Mouse (Mus musculus) small intestine, adult 2 months (tissue): ENCODE measurements around the gene Wbp2nl. TPM values are rescaled to one million over a fixed set of nuclear protein-coding genes. Genes with fewer than 3 reads are reported as not detected.

Source experiments
- H3K27ac ChIP-seq: fragments of 200-500 bp; 2 replicates; pipeline ENCODE4 v1.5.1; 2012; ENCODE audit warnings: low read depth, low read length, control low read depth, inconsistent platforms; ENCODE audit not compliant: insufficient read depth
- H3K27me3 ChIP-seq: fragments of 200-500 bp; 2 replicates; pipeline ENCODE4 v1.6.1; 2012; ENCODE audit warnings: mild to moderate bottlenecking, moderate library complexity, low read length, inconsistent platforms; ENCODE audit not compliant: control insufficient read depth, insufficient read depth
- H3K36me3 ChIP-seq: fragments of 200-500 bp; 2 replicates; pipeline ENCODE4 v1.6.1; 2012; ENCODE audit warnings: mild to moderate bottlenecking, low read length, control low read depth, inconsistent platforms; ENCODE audit not compliant: control insufficient read depth, insufficient read depth
- H3K4me1 ChIP-seq: fragments of 200-500 bp; 2 replicates; pipeline ENCODE4 v1.6.1; 2012; ENCODE audit warnings: low read length, inconsistent platforms, mixed read lengths; ENCODE audit not compliant: control insufficient read depth, insufficient read depth, insufficient read length
- H3K4me3 ChIP-seq: fragments of 200-500 bp; 2 replicates; pipeline ENCODE4 v1.5.1; 2012; ENCODE audit warnings: low read depth, mild to moderate bottlenecking, control low read depth, inconsistent platforms, low read length, moderate library complexity
- CTCF ChIP-seq: fragments of 200-500 bp; IDR thresholded peaks from 2 replicates; pipeline ENCODE4 v1.5.1; 2012; ENCODE audit warnings: low read depth, mild to moderate bottlenecking, control low read depth, inconsistent platforms, low read length, moderate library complexity, mixed read lengths; ENCODE audit not compliant: insufficient replicate concordance, insufficient read length; ENCODE audit errors: extremely low read depth
- POLR2A ChIP-seq: fragments of 200-500 bp; IDR thresholded peaks from 2 replicates; pipeline ENCODE4 v1.6.1; 2012; ENCODE audit warnings: low read depth, mild to moderate bottlenecking, control low read depth, inconsistent platforms, low read length, moderate library complexity
- WGBS: fragments of 180-500 bp; shearing (Covaris S2); methylation state at CpG from one replicate; pipeline ENCODE4 v1.1.7; 2018; 5-methylcytosine and 5-hydroxymethylcytosine counted together
- polyA plus RNA-seq: library from polyadenylated mRNA; depleted of rRNA; stranded (reverse); fragments of >200 nt; gene quantifications from 2 replicates; pipeline ENCODE4 v1.2.3, GENCODE M21; 2012; rRNA removed

The Wbp2nl gene
- not detected in 2 replicates for polyA plus RNA-seq

- TF ChIP-seq POLR2A (no peak), CTCF (no peak)
- Histone ChIP-seq H3K4me1 (no peaks in the 10 kb centered on the region), H3K36me3 (no peaks in the 10 kb centered on the region), H3K4me3 (no peak within 1 kb of the TSS), H3K27ac (no peak within 1 kb of the TSS), H3K27me3 (peaks cover 4% of the 10 kb centered on the region; the same call in 1 of the 2 replicates)
- WGBS = 56% methylated on average over 39 of the region's 39 CpGs
Observed at GRCm38 (mm10) chr15:82298764-82299561, at the start of gene Wbp2nl. Gene Wbp2nl (plus strand): TSS chr15:82298954.

GRCm38 (mm10) chr15:82251579-82251978 is 47.2 kb upstream of the Wbp2nl start:
- Histone ChIP-seq H3K36me3 (no peaks in the 10 kb centered on the region), H3K4me1 (peaks cover 3% of the 10 kb centered on the region; the same call in 1 of the 2 replicates), H3K27me3 (no peaks in the 10 kb centered on the region), H3K4me3 (no peak overlapping the region), H3K27ac (no peak overlapping the region)
- WGBS = 94% methylated on average over 3 of the region's 3 CpGs
- no peak for TF ChIP-seq CTCF
- no peak for TF ChIP-seq POLR2A

GRCm38 (mm10) chr15:82252097-82252496 is 46.7 kb upstream of the Wbp2nl start, which contains the start of gene 1500009C09Rik:
Gene 1500009C09Rik (plus strand): TSS chr15:82252397.
- peaks cover 3% of the 10 kb centered on the region; the same call in 1 of the 2 replicates for H3K4me1 ChIP-seq
- 60% methylated on average over 6 of the region's 6 CpGs for WGBS
- H3K36me3 ChIP-seq = no peaks in the 10 kb centered on the region
- H3K27me3 ChIP-seq = no peaks in the 10 kb centered on the region
- TF ChIP-seq CTCF = no peak
- no peak for TF ChIP-seq POLR2A
- no peak within 1 kb of the TSS for H3K27ac ChIP-seq
- H3K4me3 ChIP-seq = no peak within 1 kb of the TSS

GRCm38 (mm10) chr15:82255248-82255647 is 43.5 kb upstream of the Wbp2nl start:
- WGBS = 43% methylated on average over 4 of the region's 4 CpGs
- H3K27me3 ChIP-seq = no peaks in the 10 kb centered on the region
- H3K27ac ChIP-seq = no peak overlapping the region
- no peak overlapping the region for H3K4me3 ChIP-seq
- H3K36me3 ChIP-seq = no peaks in the 10 kb centered on the region
- no peak for TF ChIP-seq CTCF
- no peaks in the 10 kb centered on the region; the same call in 1 of the 2 replicates for H3K4me1 ChIP-seq

GRCm38 (mm10) chr15:82255944-82256383 is 42.8 kb upstream of the Wbp2nl start:
- Histone ChIP-seq H3K27me3 (no peaks in the 10 kb centered on the region), H3K4me1 (no peaks in the 10 kb centered on the region), H3K4me3 (no peak overlapping the region), H3K27ac (no peak overlapping the region), H3K36me3 (no peaks in the 10 kb centered on the region)
- TF ChIP-seq CTCF (no peak), POLR2A (no peak)
- WGBS = 37% methylated on average over 10 of the region's 10 CpGs

- TF ChIP-seq POLR2A (no peak), CTCF (peak; percentile 86)
- Histone ChIP-seq H3K36me3 (no peaks in the 10 kb centered on the region), H3K27ac (no peak overlapping the region), H3K4me3 (no peak overlapping the region), H3K4me1 (no peaks in the 10 kb centered on the region), H3K27me3 (no peaks in the 10 kb centered on the region)
- 13% methylated on average over 16 of the region's 16 CpGs for WGBS
Observed at GRCm38 (mm10) chr15:82259510-82259909, 39.2 kb upstream of the Wbp2nl start.

- no peaks in the 10 kb centered on the region for H3K36me3 ChIP-seq
- H3K27me3 ChIP-seq = no peaks in the 10 kb centered on the region
- TF ChIP-seq CTCF (peak; percentile 90; the same call in 1 of the 2 replicates), POLR2A (no peak)
- H3K4me3 ChIP-seq = no peak overlapping the region
- WGBS = 12% methylated on average over 6 of the region's 6 CpGs
- H3K27ac ChIP-seq = no peak overlapping the region
- H3K4me1 ChIP-seq = no peaks in the 10 kb centered on the region
Observed at GRCm38 (mm10) chr15:82266356-82266755, 32.4 kb upstream of the Wbp2nl start.
